Mouse (Mus musculus) layer of hippocampus, postnatal 25 days (tissue): Measurements from ENCODE around the gene Slamf6. TPM values are rescaled to one million over a fixed set of nuclear protein-coding genes. Genes with fewer than 3 reads are reported as not detected.

ENCODE experiments used
- DNase-seq, 2 experiments: peaks; one replicate each; pipeline ENCODE4 v3.0.0; 2022; ENCODE audit warnings: mixed read lengths in 2 of 2, low spot score in 1 of 2; ENCODE audit errors: extremely low spot score in 1 of 2
- total RNA-seq, 2 experiments: library from RNA; stranded (reverse); gene quantifications; 2 replicates each; pipeline ENCODE4 v1.2.3; 2021

Slamf6 gene
- total RNA-seq, 2 experiments from 2014 or later, result not detected

DNA sequence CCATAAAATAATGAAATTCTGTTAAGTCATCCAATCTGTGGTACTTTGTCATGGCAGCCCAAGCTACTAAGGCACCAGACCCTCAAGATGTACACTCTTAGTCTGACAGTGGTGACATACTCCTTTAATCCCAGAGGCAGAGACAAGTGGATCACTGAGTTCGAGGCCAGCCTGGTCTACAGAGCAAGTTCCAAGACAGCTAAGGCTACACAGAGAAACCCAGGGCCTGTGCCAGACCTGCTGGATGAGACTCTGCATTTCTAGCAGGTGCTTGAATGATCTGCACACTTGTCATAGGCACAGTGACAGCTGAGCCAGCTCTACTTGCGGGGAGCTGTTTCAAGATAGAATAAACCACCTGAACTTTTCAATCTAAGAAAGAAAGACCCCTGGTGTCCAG is 77.2 kb downstream of the Slamf6 start:
- no peak for DNase-seq

GRCm38 (mm10) chr1:171994918-171995715 is 77.8 kb downstream of the Slamf6 start:
- DNase-seq, result no peak

GRCm38 (mm10) chr1:171996701-171997100 is 79.4 kb downstream of the Slamf6 start:
- no peak for DNase-seq

GRCm38 (mm10) chr1:171998820-171999597 is 81.7 kb downstream of the Slamf6 start:
- DNase-seq, result no peak

DNA sequence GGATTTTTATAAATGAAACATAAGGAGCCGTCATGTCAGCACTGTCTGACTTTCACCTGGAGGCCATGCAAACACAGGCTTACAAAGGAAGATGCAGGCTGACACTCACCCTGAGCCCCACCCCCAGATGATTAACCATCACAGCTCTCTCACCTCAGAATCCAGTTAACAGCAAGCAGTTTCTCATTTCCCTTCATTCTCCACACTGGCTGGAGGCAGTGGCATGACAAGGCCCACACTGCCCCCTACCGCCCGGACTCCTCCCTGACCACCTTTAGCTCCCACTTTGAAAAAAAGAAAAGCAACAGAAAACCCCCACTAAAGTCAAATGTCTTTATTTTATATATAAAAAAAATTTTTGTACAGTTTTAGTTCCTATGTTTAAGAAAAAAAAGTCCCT is 83.3 kb downstream of the Slamf6 start:
- peak; percentile 54 to 82 for DNase-seq

GRCm38 (mm10) chr1:172001665-172002064 is 84.3 kb downstream of the Slamf6 start:
- no peak for DNase-seq

Other genes starting within 250 kb of the Slamf6 start
- under 1 TPM in 1 of 2 experiments, not detected in 1; 0.52 TPM for gene Cd48, start 235.5 kb upstream of the Slamf6 start, total RNA-seq
- under 1 TPM; 0.12 to 0.33 TPM for gene Slamf1, start 150.4 kb upstream of the Slamf6 start, total RNA-seq
- gene Cd84, start 77.8 kb upstream of the Slamf6 start, total RNA-seq, result 1 to 10 TPM; 2.6 to 3.7 TPM
- under 1 TPM in 1 of 2 experiments, not detected in 1; 0.14 TPM for gene Gm10521, start 21.9 kb upstream of the Slamf6 start, total RNA-seq
- gene Vangl2, start 110.9 kb downstream of the Slamf6 start, total RNA-seq, result 10 to 100 TPM; 15.9 to 18.3 TPM
- gene Nhlh1, start 140.1 kb downstream of the Slamf6 start, total RNA-seq, result 1 to 10 TPM; 1.3 to 1.6 TPM
- 100 to 1,000 TPM; 148 to 149 TPM for gene Copa, start 165.0 kb downstream of the Slamf6 start, total RNA-seq
- gene Ncstn, start 165.3 kb downstream of the Slamf6 start, total RNA-seq, result 10 to 100 TPM; 59.5 to 63.2 TPM
- gene Pex19, start 209.2 kb downstream of the Slamf6 start, total RNA-seq, result 100 to 1,000 TPM in 1 of 2 experiments, 10 to 100 TPM in 1; 99.8 to 101 TPM
- 100 to 1,000 TPM; 107 to 115 TPM for gene Dcaf8, start 230.6 kb downstream of the Slamf6 start, total RNA-seq